Mouse (Mus musculus): ENCODE data around the gene Adh6b.

DNA sequence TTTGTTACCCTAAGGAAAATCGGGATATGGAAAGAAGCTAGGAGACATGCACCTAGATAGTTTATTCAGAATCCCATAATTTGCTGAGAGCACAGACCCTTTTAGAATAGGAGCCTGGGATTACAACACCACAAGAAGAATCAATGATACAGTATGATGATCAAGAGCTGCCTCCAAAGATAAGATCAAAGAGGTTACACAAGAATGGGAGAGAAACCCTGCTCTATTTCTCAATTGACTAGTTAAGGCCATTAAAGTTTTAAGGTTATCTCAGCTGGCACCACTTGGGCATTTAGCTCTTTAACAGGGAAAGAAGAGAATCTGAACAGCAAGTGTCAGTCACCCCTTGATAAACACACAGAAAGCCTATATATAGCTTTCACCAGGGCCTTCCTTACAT lies 6.0 kb upstream of the Adh6b start:
- no peak for TF ChIP-seq GATA1 (IDR thresholded peaks at IDR 0.05; ENCODE audit: borderline replicate concordance, low read length)
- TF ChIP-seq FLI1 (IDR thresholded peaks at IDR 0.05; ENCODE audit: low read length), result no peak
